Mouse (Mus musculus): ENCODE results near the gene Abcg5. TPM values are rescaled to one million over a fixed set of nuclear protein-coding genes. Genes with fewer than 3 reads are reported as not detected.

Gene Abcg5
- total RNA-seq, 2 experiments from 2014 or later = not detected

GRCm38 (mm10) chr17:84688834-84689233 lies 6.0 kb upstream of the Abcg5 start:
- DNase-seq = no peak
- intact Hi-C loops (cut with DNase I; ENCODE audit: low total_unique reads) = no loop called here

DNA sequence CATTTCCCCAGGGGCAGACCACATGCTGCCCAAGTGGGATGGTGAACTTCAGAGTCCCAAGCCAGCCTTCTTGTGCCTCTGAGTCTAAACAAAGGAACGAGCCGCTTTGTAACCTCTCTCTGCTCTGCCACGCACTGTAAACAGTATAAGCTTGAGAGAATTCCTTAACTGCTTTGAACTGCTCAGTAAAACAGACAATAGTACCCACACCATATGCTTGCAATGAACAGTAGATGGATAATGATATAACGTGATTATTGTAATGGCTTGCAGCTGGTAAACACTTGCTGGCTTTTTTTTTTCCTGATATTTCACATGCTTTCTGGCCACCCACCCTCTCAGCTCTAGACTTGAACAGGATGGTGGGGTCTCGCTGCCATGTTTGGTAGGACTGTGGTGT lies 5.2 kb upstream of the Abcg5 start:
- no peak for DNase-seq
- intact Hi-C loops (cut with DNase I; ENCODE audit: low total_unique reads) = no loop called here

GRCm38 (mm10) chr17:84685286-84685685 lies 2.5 kb upstream of the Abcg5 start:
- DNase-seq = no peak
- intact Hi-C loops (cut with DNase I; ENCODE audit: low total_unique reads) = no loop called here

GRCm38 (mm10) chr17:84684284-84684683 lies 1.5 kb upstream of the Abcg5 start:
- intact Hi-C loops (cut with DNase I; ENCODE audit: low total_unique reads) = no loop called here
- DNase-seq = no peak

GRCm38 (mm10) chr17:84681670-84682069 lies 1.1 kb downstream of the Abcg5 start:
- intact Hi-C loops (cut with DNase I; ENCODE audit: low total_unique reads) = no loop called here
- DNase-seq = no peak

- intact Hi-C loops (cut with DNase I; ENCODE audit: low total_unique reads) = no loop called here
- no peak for DNase-seq
These were observed 5.2 kb downstream of the Abcg5 start for GRCm38 (mm10) chr17:84677595-84677994.

- intact Hi-C loops (cut with DNase I; ENCODE audit: low total_unique reads) = no loop called here
- peak; percentile 27 for DNase-seq
These were observed 6.9 kb downstream of the Abcg5 start, which contains the start of gene Abcg8 for GRCm38 (mm10) chr17:84675951-84676366. TSS of gene Abcg8 (plus strand) at chr17:84676302.

DNA sequence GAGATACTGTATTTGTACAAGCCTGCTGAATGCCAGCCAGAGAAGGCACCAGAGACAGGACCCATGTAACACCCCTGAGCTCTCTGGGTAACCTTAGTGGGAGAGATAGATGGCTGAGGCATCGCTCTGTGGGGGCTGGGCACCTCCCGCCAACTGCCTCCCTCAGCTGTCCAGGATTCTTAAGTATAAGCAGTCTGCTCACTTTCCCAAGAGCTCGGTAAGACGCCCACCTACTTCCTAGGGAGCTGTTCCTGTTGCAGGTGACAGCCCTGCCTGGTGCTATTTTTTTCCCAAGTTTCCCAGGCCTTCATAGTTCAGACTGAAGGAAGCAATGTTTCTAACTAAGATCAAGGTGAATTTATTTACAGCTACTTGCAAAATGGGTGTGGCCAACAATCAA lies 7.6 kb downstream of the Abcg5 start:
- DNase-seq = no peak
- intact Hi-C loops (cut with DNase I; ENCODE audit: low total_unique reads) = no loop called here

DNA sequence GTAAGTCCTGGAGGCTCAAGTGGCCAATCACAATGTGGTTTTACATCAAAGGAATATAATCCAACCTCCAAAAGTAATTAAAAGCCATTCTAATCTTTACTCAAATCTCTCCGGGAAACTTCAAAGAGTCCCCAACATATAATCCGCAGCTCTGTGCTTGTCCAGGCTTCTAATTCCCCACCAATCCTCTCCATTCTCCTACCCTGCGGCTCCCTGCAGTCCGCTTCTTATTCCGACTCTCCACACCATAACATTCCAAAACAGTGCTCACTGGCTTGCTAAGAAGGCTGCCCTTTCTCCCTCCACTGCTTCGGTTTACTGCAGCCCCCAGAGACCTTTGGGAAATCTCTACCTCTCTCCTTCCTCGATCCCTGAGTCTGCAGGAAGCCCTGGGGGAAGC lies 8.8 kb downstream of the Abcg5 start:
- intact Hi-C loops (cut with DNase I; ENCODE audit: low total_unique reads) = no loop called here
- DNase-seq = no peak

DNA sequence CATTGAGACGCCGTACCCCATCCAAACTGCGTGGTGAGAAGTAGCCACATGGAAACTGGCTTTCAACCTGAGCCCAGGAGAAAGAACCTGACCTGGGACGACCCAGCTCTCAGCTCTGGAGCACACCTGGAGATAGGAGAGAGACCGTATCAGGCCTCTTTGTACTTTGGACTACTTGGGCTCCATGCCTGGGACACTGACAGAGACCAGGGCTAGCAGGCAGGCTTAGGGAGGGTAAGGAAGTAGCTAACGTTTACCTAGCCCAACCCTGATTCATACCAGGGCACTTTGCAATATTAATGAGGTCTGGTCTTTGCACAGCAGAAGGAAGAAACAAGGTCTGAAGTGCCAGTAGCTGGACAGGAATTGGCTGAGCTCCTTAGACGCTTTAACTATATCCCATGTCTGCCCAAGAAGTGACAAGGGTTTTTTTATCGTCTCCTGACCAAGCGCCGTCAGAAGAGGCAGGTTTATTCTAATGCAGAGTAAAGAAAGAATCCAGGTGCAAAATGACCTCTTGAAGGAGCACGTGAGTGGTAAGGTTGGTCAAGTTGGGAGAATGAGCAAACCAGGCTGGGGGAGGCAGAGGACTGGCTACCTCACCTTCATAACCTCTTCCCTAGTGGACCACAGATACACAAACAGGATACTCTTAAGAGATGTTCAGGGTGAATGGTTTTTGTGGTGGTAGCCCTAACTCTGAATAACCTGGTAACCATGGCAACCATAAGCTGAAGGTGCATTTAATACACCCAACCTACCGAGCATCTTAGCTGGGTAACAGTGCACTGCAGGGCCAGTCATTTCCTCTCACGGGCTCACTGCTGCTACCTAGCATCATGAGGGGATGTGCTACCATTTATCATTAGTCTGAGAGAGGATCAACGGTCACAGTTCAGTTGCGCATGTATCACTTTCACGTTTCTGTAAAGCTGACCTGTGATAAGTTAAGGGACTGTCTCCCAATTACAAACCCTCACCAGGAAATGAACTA lies 10.1 kb downstream of the Abcg5 start:
- DNase-seq = no peak

GRCm38 (mm10) chr17:84667848-84668247 lies 15.0 kb downstream of the Abcg5 start:
- DNase-seq = no peak
- intact Hi-C loops (cut with DNase I; ENCODE audit: low total_unique reads) = no loop called here

More for the DNA sequence above, 10.1 kb downstream of the Abcg5 start:
- intact Hi-C loops (cut with DNase I; ENCODE audit: low total_unique reads) = no loop called here

DNA sequence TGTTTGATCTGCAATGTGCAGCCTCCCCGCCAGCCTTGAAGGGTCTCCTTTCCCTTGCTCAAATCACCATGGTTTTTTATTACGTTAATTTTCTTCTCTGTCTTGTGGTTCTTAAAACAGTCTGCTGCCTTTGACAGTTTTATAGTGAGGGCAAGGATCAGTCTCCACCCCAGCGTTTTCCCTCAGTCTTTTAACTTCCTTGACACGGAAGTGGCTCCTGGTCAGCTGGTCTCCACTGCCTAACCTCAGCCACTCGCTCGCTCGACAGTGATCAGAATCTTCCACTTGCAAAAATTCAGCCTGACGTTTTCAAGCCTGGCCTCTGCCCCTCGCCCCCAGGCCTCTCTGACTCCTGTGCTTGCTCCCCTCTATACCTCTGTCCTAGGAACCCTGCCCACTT lies 17.1 kb downstream of the Abcg5 start:
- DNase-seq = no peak
- intact Hi-C loops (cut with DNase I; ENCODE audit: low total_unique reads) = no loop called here

DNA sequence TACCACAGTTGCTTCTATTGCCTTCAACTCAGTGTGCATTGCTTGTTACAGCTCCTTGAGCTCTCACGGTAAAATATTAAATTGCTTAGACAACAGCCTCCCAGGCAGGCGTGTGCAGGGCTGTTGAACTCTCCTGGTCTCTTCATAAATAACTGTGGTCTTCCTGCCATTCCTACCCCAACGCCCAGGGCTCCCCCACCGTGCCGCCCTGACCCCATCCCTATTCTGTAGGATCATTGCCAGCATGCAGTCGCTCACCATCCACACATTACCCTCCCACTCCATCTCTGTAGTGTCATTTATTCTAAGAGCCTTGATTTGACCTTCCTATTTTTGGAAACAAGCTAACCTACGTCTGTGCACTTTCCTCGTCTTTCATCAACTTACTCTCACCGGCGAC lies 17.8 kb downstream of the Abcg5 start:
- no peak for DNase-seq
- intact Hi-C loops (cut with DNase I; ENCODE audit: low total_unique reads) = no loop called here

GRCm38 (mm10) chr17:84658951-84659350 lies 23.9 kb downstream of the Abcg5 start:
- intact Hi-C loops (cut with DNase I; ENCODE audit: low total_unique reads) = no loop called here
- no peak for DNase-seq

- intact Hi-C loops (cut with DNase I; ENCODE audit: low total_unique reads) = no loop called here
These were observed 24.6 kb downstream of the Abcg5 start for GRCm38 (mm10) chr17:84658195-84658594.

DNA sequence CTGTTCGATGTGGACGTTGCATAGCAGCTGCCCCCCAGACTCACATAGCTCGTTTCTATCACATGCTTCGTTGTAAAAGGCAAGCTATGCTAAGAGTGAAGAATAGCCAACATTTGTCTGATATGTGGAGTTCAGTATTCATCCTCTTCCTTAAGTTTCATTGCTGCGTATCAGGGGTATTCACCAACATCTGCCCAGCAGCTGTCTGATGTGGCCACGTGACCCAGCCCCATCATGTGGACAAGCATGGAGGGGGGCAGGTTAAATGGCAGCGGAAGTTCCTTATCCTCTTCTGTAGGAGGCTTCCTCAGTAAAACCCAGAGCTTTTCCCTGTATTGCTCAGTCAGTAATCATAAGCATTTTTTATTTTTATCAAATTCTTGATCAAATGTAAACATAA lies 25.0 kb downstream of the Abcg5 start:
- intact Hi-C loops (cut with DNase I; ENCODE audit: low total_unique reads) = no loop called here
- DNase-seq = no peak

More at GRCm38 (mm10) chr17:84658195-84658594, 24.6 kb downstream of the Abcg5 start:
- no peak for DNase-seq

- DNase-seq = no peak
- intact Hi-C loops (cut with DNase I; ENCODE audit: low total_unique reads) = no loop called here
These were observed 25.4 kb downstream of the Abcg5 start for GRCm38 (mm10) chr17:84657422-84657732.

DNA sequence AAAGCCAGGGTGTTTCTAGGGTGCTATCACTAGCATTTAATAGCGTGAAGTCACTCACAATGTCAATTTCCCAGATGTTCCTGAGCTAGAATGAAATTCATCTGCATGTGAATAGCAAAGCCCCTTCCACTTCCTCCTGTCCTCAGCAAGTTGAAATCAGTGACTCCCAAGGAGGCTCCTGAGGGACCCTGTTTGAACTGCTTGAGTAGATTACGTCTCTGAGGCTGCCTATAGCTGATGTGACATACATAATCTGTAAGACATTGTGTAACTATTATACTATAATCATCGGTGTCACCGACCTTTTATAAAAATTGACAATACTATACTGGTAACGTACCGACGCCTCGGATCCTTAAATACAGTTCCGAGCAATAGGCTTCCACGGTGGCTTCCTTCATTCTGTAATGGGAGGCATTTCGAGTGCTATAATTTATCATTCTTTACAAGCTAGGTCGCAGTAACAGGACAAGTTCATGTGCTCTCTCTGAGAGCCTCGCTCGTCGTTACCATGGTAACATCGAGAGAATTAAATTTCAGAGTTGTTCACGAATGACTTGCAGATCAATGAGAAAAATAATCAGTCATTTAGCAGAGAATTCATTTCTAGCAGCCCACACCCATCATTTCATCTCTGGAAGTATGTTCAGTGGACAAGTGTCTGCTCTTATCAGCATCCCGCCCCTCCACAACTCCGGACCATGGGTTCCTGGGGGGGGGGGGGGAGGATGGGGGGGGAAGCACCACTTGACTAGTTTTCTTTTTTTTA lies 26.0 kb downstream of the Abcg5 start:
- intact Hi-C loops (cut with DNase I; ENCODE audit: low total_unique reads) = no loop called here
- DNase-seq = no peak

- no peak for DNase-seq
- intact Hi-C loops (cut with DNase I; ENCODE audit: low total_unique reads) = no loop called here
These were observed 26.6 kb downstream of the Abcg5 start for GRCm38 (mm10) chr17:84656205-84656604.

DNA sequence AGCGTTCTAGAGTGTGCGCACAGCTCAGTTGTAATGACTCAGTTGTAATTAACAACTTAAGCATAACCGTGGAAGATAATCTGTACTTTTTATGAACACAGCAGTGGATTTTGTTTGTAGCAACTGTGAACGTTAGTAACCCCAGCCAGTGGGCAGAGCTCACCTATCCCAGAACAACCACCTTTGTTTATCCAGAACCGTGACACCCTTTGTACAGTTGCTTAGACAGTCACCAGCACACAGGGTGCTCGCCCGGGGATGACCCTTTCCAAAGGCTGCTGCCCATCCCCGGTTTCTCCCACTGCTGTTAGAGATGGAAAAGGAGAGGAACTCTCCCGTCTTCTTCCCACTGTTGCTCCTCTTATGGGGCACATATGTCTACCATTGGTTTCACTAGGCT lies 29.3 kb downstream of the Abcg5 start:
- no peak for DNase-seq
- intact Hi-C loops (cut with DNase I; ENCODE audit: low total_unique reads) = no loop called here

Measured in gastrocnemius, postnatal 14 days (tissue).